Mouse (Mus musculus): ENCODE measurements around the gene 9530003J23Rik. TPM values are rescaled to one million over a fixed set of nuclear protein-coding genes. Genes with fewer than 3 reads are reported as not detected.

Gene 9530003J23Rik
- polyA plus RNA-seq, 1 experiment, result not detected

DNA sequence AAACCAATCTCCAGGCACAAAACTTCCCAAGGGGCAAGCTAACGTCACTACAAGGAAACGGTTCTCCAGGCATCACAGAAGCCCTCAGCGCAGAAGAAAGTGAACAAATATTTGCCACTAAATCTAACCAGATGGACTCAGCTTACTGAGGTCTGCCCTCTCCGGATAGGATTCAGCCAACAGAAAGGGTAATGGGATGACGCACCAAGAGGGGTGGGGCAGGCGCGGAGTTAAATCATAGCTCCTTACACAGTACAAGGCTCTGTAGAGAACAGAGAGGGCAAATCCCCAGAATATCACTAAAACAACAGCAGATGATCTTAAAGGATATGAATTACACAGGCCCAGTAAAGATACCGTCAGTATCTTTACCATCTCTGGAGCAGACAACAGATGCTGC, 20.2 kb downstream of the 9530003J23Rik start:
- Histone ChIP-seq H3K27me3 (ENCODE audit: control insufficient read depth, insufficient read depth, low read length, poor library complexity, severe bottlenecking) (no peaks in the 10 kb centered on the region), H3K9ac (ENCODE audit: low read depth, poor library complexity, severe bottlenecking) (no peak overlapping the region), H3K4me1 (ENCODE audit: control insufficient read depth, insufficient read depth, low read length) (no peaks in the 10 kb centered on the region), H3K27ac (ENCODE audit: insufficient read depth, low read length) (no peak overlapping the region), H3K4me3 (ENCODE audit: low read depth, low read length) (no peak overlapping the region), H3K9me3 (replicated peaks; ENCODE audit: control insufficient read depth, insufficient read depth, low read length, poor library complexity, severe bottlenecking) (no peaks in the 10 kb centered on the region), H3K36me3 (ENCODE audit: control insufficient read depth, insufficient read depth, low read length, poor library complexity, severe bottlenecking) (peaks cover 54% of the 10 kb centered on the region)
- TF ChIP-seq CTCF (IDR thresholded peaks at IDR 0.05; ENCODE audit: low read depth, low read length) (no peak), POLR2A (IDR thresholded peaks at IDR 0.05; ENCODE audit: insufficient read depth, low read length) (no peak), EP300 (IDR thresholded peaks at IDR 0.05; ENCODE audit: insufficient read depth, low read depth, low read length) (no peak)

DNA sequence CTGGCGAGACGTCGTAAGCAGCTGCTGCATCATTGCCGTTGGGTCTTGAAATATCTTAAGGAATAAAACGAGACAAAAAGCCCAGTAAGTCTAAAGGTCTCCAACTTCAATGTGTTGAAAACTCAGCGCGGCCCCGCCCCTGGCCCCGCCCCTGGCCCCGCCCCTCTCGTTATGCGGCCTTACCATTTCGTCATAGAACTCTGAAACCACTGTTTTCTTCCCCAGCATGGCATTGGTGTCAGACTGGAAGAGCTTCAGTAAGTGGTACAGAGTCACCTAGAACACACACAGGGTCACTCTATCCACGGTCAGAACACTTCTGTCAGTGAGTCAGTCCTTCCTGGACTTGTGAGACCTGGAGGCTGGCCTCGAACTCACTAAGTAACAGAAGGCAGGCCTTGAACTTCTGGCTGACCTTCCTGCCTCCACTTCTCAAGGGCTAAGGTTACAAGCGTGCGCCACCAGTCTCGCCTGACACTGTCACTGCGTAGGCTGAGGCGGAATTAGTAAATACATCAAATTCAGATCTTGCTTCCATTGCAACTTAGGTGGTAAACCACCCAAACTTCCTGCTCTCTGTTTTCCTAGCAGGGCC, 21.2 kb downstream of the 9530003J23Rik start:
- no peak overlapping the region for H3K27ac ChIP-seq (ENCODE audit: insufficient read depth, low read length)
- no peak overlapping the region for H3K4me3 ChIP-seq (ENCODE audit: low read depth, low read length)
- H3K36me3 ChIP-seq (ENCODE audit: control insufficient read depth, insufficient read depth, low read length, poor library complexity, severe bottlenecking), result peaks cover 54% of the 10 kb centered on the region
- H3K4me1 ChIP-seq (ENCODE audit: control insufficient read depth, insufficient read depth, low read length), result no peaks in the 10 kb centered on the region
- TF ChIP-seq CTCF (IDR thresholded peaks at IDR 0.05; ENCODE audit: low read depth, low read length), result no peak
- no peak for TF ChIP-seq EP300 (IDR thresholded peaks at IDR 0.05; ENCODE audit: insufficient read depth, low read depth, low read length)
- TF ChIP-seq POLR2A (IDR thresholded peaks at IDR 0.05; ENCODE audit: insufficient read depth, low read length), result no peak
- H3K27me3 ChIP-seq (ENCODE audit: control insufficient read depth, insufficient read depth, low read length, poor library complexity, severe bottlenecking), result no peaks in the 10 kb centered on the region
- H3K9ac ChIP-seq (ENCODE audit: low read depth, poor library complexity, severe bottlenecking), result no peak overlapping the region
- H3K9me3 ChIP-seq (replicated peaks; ENCODE audit: control insufficient read depth, insufficient read depth, low read length, poor library complexity, severe bottlenecking), result no peaks in the 10 kb centered on the region

DNA sequence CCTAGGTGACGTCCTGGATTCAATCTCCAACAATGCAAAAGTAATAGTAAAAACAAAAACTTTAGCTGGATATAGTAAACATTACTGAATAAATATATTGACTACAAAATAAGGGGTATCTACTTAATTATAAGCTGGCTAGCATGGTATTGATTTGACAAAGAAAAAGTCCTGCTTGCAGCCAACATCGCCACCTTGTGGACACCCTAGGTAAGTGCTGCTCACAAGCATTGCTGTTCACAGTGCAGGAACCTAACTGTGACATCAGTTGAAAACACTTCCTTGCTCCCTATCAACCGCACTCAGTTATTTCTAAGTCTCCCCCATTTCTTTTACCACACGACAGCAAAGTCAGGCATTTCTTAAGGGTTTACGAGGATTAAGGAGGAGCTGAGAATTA, 21.7 kb downstream of the 9530003J23Rik start:
- Histone ChIP-seq H3K9ac (ENCODE audit: low read depth, poor library complexity, severe bottlenecking) (no peak overlapping the region), H3K9me3 (replicated peaks; ENCODE audit: control insufficient read depth, insufficient read depth, low read length, poor library complexity, severe bottlenecking) (no peaks in the 10 kb centered on the region), H3K27ac (ENCODE audit: insufficient read depth, low read length) (no peak overlapping the region), H3K4me1 (ENCODE audit: control insufficient read depth, insufficient read depth, low read length) (no peaks in the 10 kb centered on the region), H3K27me3 (ENCODE audit: control insufficient read depth, insufficient read depth, low read length, poor library complexity, severe bottlenecking) (no peaks in the 10 kb centered on the region), H3K36me3 (ENCODE audit: control insufficient read depth, insufficient read depth, low read length, poor library complexity, severe bottlenecking) (peaks cover 49% of the 10 kb centered on the region), H3K4me3 (ENCODE audit: low read depth, low read length) (no peak overlapping the region)
- no peak for TF ChIP-seq POLR2A (IDR thresholded peaks at IDR 0.05; ENCODE audit: insufficient read depth, low read length)
- TF ChIP-seq CTCF (IDR thresholded peaks at IDR 0.05; ENCODE audit: low read depth, low read length), result peak; percentile 80

DNA sequence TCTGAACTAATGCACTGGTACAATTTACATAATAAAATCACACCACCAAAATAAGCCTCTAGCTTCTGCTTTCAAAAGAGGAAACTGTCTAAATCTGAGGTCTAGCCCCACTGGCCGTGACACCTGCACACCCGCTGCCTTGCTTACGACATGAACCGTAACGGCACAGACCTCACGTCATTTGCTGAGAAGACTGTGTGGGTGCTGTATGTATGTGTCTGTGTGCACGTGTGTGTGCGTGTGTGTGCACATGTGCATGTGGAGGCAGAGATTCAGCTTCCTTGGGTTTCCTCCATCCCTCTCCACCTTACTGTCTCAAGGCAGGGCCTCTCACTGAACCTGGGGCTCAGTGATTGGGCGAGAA, 22.4 kb downstream of the 9530003J23Rik start:
- no peak overlapping the region for H3K4me3 ChIP-seq (ENCODE audit: low read depth, low read length)
- H3K4me1 ChIP-seq (ENCODE audit: control insufficient read depth, insufficient read depth, low read length), result no peaks in the 10 kb centered on the region
- no peak overlapping the region for H3K9ac ChIP-seq (ENCODE audit: low read depth, poor library complexity, severe bottlenecking)
- H3K27me3 ChIP-seq (ENCODE audit: control insufficient read depth, insufficient read depth, low read length, poor library complexity, severe bottlenecking), result no peaks in the 10 kb centered on the region
- TF ChIP-seq CTCF (IDR thresholded peaks at IDR 0.05; ENCODE audit: low read depth, low read length) (no peak), EP300 (IDR thresholded peaks at IDR 0.05; ENCODE audit: insufficient read depth, low read depth, low read length) (no peak), POLR2A (IDR thresholded peaks at IDR 0.05; ENCODE audit: insufficient read depth, low read length) (no peak)
- H3K36me3 ChIP-seq (ENCODE audit: control insufficient read depth, insufficient read depth, low read length, poor library complexity, severe bottlenecking), result peaks cover 42% of the 10 kb centered on the region
- H3K27ac ChIP-seq (ENCODE audit: insufficient read depth, low read length), result no peak overlapping the region
- H3K9me3 ChIP-seq (replicated peaks; ENCODE audit: control insufficient read depth, insufficient read depth, low read length, poor library complexity, severe bottlenecking), result no peaks in the 10 kb centered on the region

DNA sequence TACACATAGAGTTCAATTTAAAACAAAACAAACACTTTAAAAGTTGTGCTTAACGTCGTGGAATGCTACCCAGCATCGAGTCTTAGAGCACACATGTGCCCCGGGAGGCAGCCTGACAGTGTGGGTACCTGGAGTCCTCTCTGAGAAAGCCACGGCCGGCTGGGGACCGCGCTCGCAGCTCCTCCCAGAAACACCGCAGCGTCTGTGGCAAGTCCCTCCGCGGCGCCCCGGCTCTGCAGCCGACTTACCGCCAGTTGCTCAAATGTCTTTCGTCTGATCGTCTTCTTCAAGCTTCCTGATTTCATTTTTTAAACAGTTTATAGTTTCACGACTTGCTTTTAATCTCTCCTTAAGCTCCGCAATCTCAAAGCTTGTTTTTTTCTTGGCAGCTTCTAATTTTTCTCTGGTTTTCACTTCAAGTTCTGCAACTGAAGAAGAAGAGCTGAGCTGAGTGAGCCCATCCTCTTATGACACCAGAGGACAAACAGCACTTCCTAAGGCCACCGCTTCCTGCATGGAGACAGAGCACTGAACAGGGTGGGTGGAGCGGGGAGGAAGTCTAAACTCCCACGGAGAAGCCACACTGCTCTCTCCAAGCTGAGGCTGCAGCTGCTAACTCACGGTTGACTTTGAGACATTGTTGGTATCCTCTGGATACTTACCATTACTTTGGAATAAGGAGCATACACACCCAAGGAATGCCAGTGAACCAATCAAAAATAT, 22.9 kb downstream of the 9530003J23Rik start:
- no peak for TF ChIP-seq EP300 (IDR thresholded peaks at IDR 0.05; ENCODE audit: insufficient read depth, low read depth, low read length)
- no peak for TF ChIP-seq POLR2A (IDR thresholded peaks at IDR 0.05; ENCODE audit: insufficient read depth, low read length)
- no peak for TF ChIP-seq CTCF (IDR thresholded peaks at IDR 0.05; ENCODE audit: low read depth, low read length)
- H3K9ac ChIP-seq (ENCODE audit: low read depth, poor library complexity, severe bottlenecking), result no peak overlapping the region
- H3K9me3 ChIP-seq (replicated peaks; ENCODE audit: control insufficient read depth, insufficient read depth, low read length, poor library complexity, severe bottlenecking), result no peaks in the 10 kb centered on the region
- H3K27me3 ChIP-seq (ENCODE audit: control insufficient read depth, insufficient read depth, low read length, poor library complexity, severe bottlenecking), result no peaks in the 10 kb centered on the region
- peaks cover 37% of the 10 kb centered on the region for H3K36me3 ChIP-seq (ENCODE audit: control insufficient read depth, insufficient read depth, low read length, poor library complexity, severe bottlenecking)
- no peak overlapping the region for H3K4me3 ChIP-seq (ENCODE audit: low read depth, low read length)
- no peak overlapping the region for H3K27ac ChIP-seq (ENCODE audit: insufficient read depth, low read length)
- no peaks in the 10 kb centered on the region for H3K4me1 ChIP-seq (ENCODE audit: control insufficient read depth, insufficient read depth, low read length)

DNA sequence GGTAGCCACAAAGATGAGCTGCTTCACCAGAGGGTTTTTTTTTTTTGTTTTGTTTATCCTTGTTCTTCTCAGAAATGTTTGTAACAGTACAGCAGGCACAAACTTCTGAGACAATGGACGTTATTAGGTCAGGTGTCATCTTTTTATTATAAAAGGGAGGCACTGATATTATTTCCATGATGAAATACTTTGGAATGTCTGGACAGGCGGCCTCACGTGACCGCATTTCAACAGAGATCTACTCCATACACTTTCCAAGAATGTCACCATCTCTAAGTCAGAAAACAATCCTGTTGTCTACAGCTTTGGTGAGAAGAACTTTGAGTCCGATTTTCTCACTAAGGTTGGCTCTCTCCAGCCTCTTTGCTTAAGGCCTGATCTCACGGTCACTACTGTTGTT, 27.5 kb downstream of the 9530003J23Rik start:
- Histone ChIP-seq H3K9ac (ENCODE audit: low read depth, poor library complexity, severe bottlenecking) (no peak overlapping the region), H3K27ac (ENCODE audit: insufficient read depth, low read length) (no peak overlapping the region), H3K36me3 (ENCODE audit: control insufficient read depth, insufficient read depth, low read length, poor library complexity, severe bottlenecking) (peaks cover 14% of the 10 kb centered on the region), H3K4me3 (ENCODE audit: low read depth, low read length) (no peak overlapping the region), H3K4me1 (ENCODE audit: control insufficient read depth, insufficient read depth, low read length) (no peaks in the 10 kb centered on the region), H3K9me3 (replicated peaks; ENCODE audit: control insufficient read depth, insufficient read depth, low read length, poor library complexity, severe bottlenecking) (no peaks in the 10 kb centered on the region), H3K27me3 (ENCODE audit: control insufficient read depth, insufficient read depth, low read length, poor library complexity, severe bottlenecking) (no peaks in the 10 kb centered on the region)
- TF ChIP-seq POLR2A (IDR thresholded peaks at IDR 0.05; ENCODE audit: insufficient read depth, low read length) (no peak), CTCF (IDR thresholded peaks at IDR 0.05; ENCODE audit: low read depth, low read length) (no peak), EP300 (IDR thresholded peaks at IDR 0.05; ENCODE audit: insufficient read depth, low read depth, low read length) (no peak)
